27 mouse cellular contexts compared by ENCODE assay signal in the genomic region with DNA sequence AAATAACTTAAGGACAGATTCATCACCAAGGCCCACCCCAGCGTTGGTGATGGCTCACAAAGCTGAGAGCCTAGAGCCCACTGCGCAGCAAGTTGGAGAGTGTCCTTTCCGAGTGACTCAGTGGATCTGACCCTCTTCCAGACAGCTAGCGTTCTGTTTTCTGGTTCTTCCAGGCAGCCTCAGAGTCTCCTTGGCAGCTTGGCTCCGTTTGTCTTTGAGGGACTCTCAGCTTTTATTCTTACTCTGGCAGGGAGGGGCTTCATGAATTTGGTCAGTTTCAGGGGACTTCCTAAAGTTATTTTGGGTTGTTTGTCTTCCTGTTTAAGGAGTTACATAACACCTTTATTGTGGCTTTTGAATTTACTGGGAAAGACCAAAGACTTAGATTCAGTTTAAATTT. TPM values are rescaled to one million over a fixed set of nuclear protein-coding genes. Genes with fewer than 3 reads are reported as not detected.
DNase-seq lines count a peak whose midpoint lies in the region; TF ChIP-seq lines count a peak whose summit lies in the region.
"Had no signal": no experiment of that assay in that cellular context is flagged by ENCODE, and none has a peak within 500 bp of the region (broad histone marks: within the 10 kb centered on the region; RNA-seq: fewer than 3 reads in every experiment).

No protein-coding gene starts in this region.

- intact Hi-C loops in gastrocnemius, adult 2 months (cut with DNase I) = no loop called here
- intact Hi-C loops in left cerebral cortex, adult 2 months (cut with DNase I) = no loop called here

- H3K27ac ChIP-seq in gastrocnemius, adult 2 months = peak overlapping the region; percentile 79
- H3K27ac ChIP-seq in left cerebral cortex, adult 2 months = peak overlapping the region; percentile 73
- H3K27ac ChIP-seq in bone marrow, adult 2 months (ENCODE audit: control insufficient read depth, insufficient read depth, low read depth, low read length, poor library complexity) = peak overlapping the region; percentile 51; the same call in 1 of the 2 replicates
- H3K27ac ChIP-seq in macrophage = 0 out of 2 replicates have a peak overlapping the region, but pooled peaks have one; percentile 15
- H3K27ac ChIP-seq: forebrain, embryonic 12.5 days; heart, embryonic 13.5 days; hindbrain, embryonic 13.5 days; liver, embryonic 14.5 days; neural tube, embryonic 15.5 days had no signal

- WGBS in bone marrow, adult 2 months = 36% methylated on average over 5 of the region's 5 CpGs
- 37% methylated on average over 5 of the region's 5 CpGs for WGBS in macrophage (ENCODE audit: missing documents)

- no peak for TF ChIP-seq CTCF in gastrocnemius, adult 2 months (IDR thresholded peaks at IDR 0.05)
- TF ChIP-seq CTCF in left cerebral cortex, adult 2 months (IDR thresholded peaks at IDR 0.05) = no peak
- TF ChIP-seq CTCF in bone marrow, adult 2 months (IDR thresholded peaks at IDR 0.05; ENCODE audit: control insufficient read depth, insufficient read depth, low read length) = no peak

- no peak for DNase-seq in gastrocnemius, adult 2 months
- DNase-seq in gastrocnemius, adult 8-10 months (ENCODE audit: low spot score in 2 of 2) = no peak
- no peak for DNase-seq in left cerebral cortex, adult 2 months (ENCODE audit: extremely low spot score in 1 of 2, low spot score in 2 of 2)
- DNase-seq in left cerebral cortex, adult 11 months (ENCODE audit: low spot score) = no peak
- no peak for DNase-seq in thymus, adult 18-20 months
- no peak for DNase-seq in layer of hippocampus, postnatal 25 days (ENCODE audit: extremely low spot score in 1 of 2, low spot score in 1 of 2)
- DNase-seq: adrenal gland, postnatal 36 days; cerebellum, adult 8-10 months; heart, postnatal 14 days; kidney, adult 11 months; lung, embryonic 14.5 days; thymus, postnatal 25 days had no signal

- no peak overlapping the region for H3K4me3 ChIP-seq in gastrocnemius, adult 2 months
- H3K4me3 ChIP-seq in left cerebral cortex, adult 2 months = no peak overlapping the region
- no peak overlapping the region for H3K4me3 ChIP-seq in bone marrow, adult 2 months (replicated peaks; ENCODE audit: control insufficient read depth, low read depth, low read length)
- H3K4me3 ChIP-seq in macrophage (ENCODE audit: inconsistent target) = no peak overlapping the region
- H3K4me3 ChIP-seq: forebrain, embryonic 12.5 days; heart, embryonic 13.5 days; hindbrain, embryonic 13.5 days; neural tube, embryonic 15.5 days had no signal

- H3K4me1 ChIP-seq in bone marrow, adult 2 months (ENCODE audit: control insufficient read depth, insufficient read depth, low read length) = peaks cover 10% of the 10 kb centered on the region

- no peak for TF ChIP-seq POLR2A in bone marrow, adult 2 months (IDR thresholded peaks at IDR 0.05; ENCODE audit: borderline replicate concordance, control insufficient read depth, low read depth, low read length)

- peaks cover 93% of the 10 kb centered on the region; the same call in 1 of the 2 replicates for H3K79me2 ChIP-seq in macrophage (ENCODE audit: inconsistent target)

- no peaks in the 10 kb centered on the region for H3K36me3 ChIP-seq in macrophage (ENCODE audit: inconsistent target)
- H3K36me3 ChIP-seq: forebrain, embryonic 12.5 days; heart, embryonic 13.5 days; neural tube, embryonic 15.5 days had no signal

RNA-seq across cellular contexts. Expression of a gene that starts 24.3 kb away (rescaled TPM):
- total RNA-seq in gastrocnemius, adult 2 months (2021) = 10 to 100 TPM; 33.7 to 34.7 TPM
- 10 to 100 TPM; 32.5 to 38.7 (median 33.7) TPM for total RNA-seq in gastrocnemius, adult 8-10 months (2022)
- total RNA-seq in left cerebral cortex, adult 2 months (2021) = 100 to 1,000 TPM; 411 to 445 TPM
- polyA plus RNA-seq in bone marrow, adult 2 months (2011; ENCODE audit: insufficient read depth, insufficient read length, low replicate concordance, missing spikeins) = 50.8 and 79.5 TPM in 2 replicates
- total RNA-seq in macrophage (2018; cell fraction: chromatin; rRNA removed) = 100 to 1,000 TPM in 24 of 26 experiments, 10 to 100 TPM in 2; 86.2 to 379 (median 281) TPM
- total RNA-seq in macrophage (2018; cell fraction: cytosol; rRNA removed) = 10 to 100 TPM; 40.2 to 69.7 (median 56.6) TPM
- 100 to 1,000 TPM in 18 of 26 experiments, 10 to 100 TPM in 8; 63.4 to 206 (median 135) TPM for total RNA-seq in macrophage (2018; cell fraction: nucleus; rRNA removed)
- polyA plus RNA-seq in macrophage (2018) = 23.4 to 63.5 TPM (median 51.1 TPM) in 3 replicates
- 100 to 1,000 TPM; 434 to 488 TPM for total RNA-seq in layer of hippocampus, postnatal 25 days (2021)

RNA-seq across cellular contexts. Expression of a gene that starts 28.7 kb away (rescaled TPM):
- not detected for total RNA-seq in gastrocnemius, adult 2 months (2021)
- total RNA-seq in gastrocnemius, adult 8-10 months (2022) = not detected
- total RNA-seq in left cerebral cortex, adult 2 months (2021) = under 1 TPM; 0.61 TPM
- polyA plus RNA-seq in bone marrow, adult 2 months (2011; ENCODE audit: insufficient read depth, insufficient read length, low replicate concordance, missing spikeins) = not detected in 2 replicates
- total RNA-seq in macrophage (2018; cell fraction: chromatin; rRNA removed) = 1 to 10 TPM in 8 of 26 experiments, not detected in 18; 1.2 to 2.3 (median 1.4) TPM
- total RNA-seq in macrophage (2018; cell fraction: cytosol; rRNA removed) = under 1 TPM in 1 of 26 experiments, not detected in 25; 0.23 TPM
- total RNA-seq in macrophage (2018; cell fraction: nucleus; rRNA removed) = 1 to 10 TPM in 1 of 26 experiments, not detected in 25; 1.6 TPM
- not detected in 3 replicates for polyA plus RNA-seq in macrophage (2018)
- total RNA-seq in layer of hippocampus, postnatal 25 days (2021) = under 1 TPM in 1 of 2 experiments, not detected in 1; 0.66 TPM
- total RNA-seq: adrenal gland, postnatal 36 days; gastrocnemius, postnatal 4 days; heart, postnatal 14 days; left cerebral cortex, postnatal 36 days; midbrain, postnatal 0 days had no signal
- polyA plus RNA-seq: embryonic facial prominence, embryonic 11.5 days; forebrain, embryonic 12.5 days; heart, embryonic 13.5 days; hindbrain, embryonic 13.5 days; kidney, embryonic 16.5 days; large intestine, adult 2 months; limb, embryonic 14.5 days; liver, embryonic 14.5 days; lung, embryonic 14.5 days; midbrain, postnatal 0 days; neural tube, embryonic 15.5 days had no signal

RNA-seq across cellular contexts. Expression of a gene that starts 32.1 kb away (rescaled TPM):
- 10 to 100 TPM; 11.0 to 18.4 TPM for total RNA-seq in gastrocnemius, adult 2 months (2021)
- 10 to 100 TPM; 11.2 to 20.5 (median 14.7) TPM for total RNA-seq in gastrocnemius, adult 8-10 months (2022)
- total RNA-seq in left cerebral cortex, adult 2 months (2021) = not detected
- 2.0 TPM in 1 of 2 replicates, not detected in the other for polyA plus RNA-seq in bone marrow, adult 2 months (2011; ENCODE audit: insufficient read depth, insufficient read length, low replicate concordance, missing spikeins)
- under 1 TPM in 2 of 26 experiments, not detected in 24; 0.56 to 0.80 TPM for total RNA-seq in macrophage (2018; cell fraction: chromatin; rRNA removed)
- under 1 TPM in 1 of 26 experiments, not detected in 25; 0.43 TPM for total RNA-seq in macrophage (2018; cell fraction: cytosol; rRNA removed)
- total RNA-seq in macrophage (2018; cell fraction: nucleus; rRNA removed) = under 1 TPM in 1 of 26 experiments, not detected in 25; 0.89 TPM
- not detected in 3 replicates for polyA plus RNA-seq in macrophage (2018)
- total RNA-seq in layer of hippocampus, postnatal 25 days (2021) = under 1 TPM in 1 of 2 experiments, not detected in 1; 0.44 TPM
- total RNA-seq: adrenal gland, postnatal 36 days; heart, postnatal 14 days; left cerebral cortex, postnatal 36 days; midbrain, postnatal 0 days had no signal
- polyA plus RNA-seq: embryonic facial prominence, embryonic 11.5 days; forebrain, embryonic 12.5 days; heart, embryonic 13.5 days; hindbrain, embryonic 13.5 days; liver, embryonic 14.5 days; lung, embryonic 14.5 days had no signal

RNA-seq across cellular contexts. Expression of a gene that starts 47.1 kb away (rescaled TPM):
- total RNA-seq in gastrocnemius, adult 2 months (2021) = 10 to 100 TPM; 15.8 to 18.2 TPM
- total RNA-seq in gastrocnemius, adult 8-10 months (2022) = 10 to 100 TPM; 15.3 to 17.8 (median 15.4) TPM
- total RNA-seq in left cerebral cortex, adult 2 months (2021) = 10 to 100 TPM; 12.8 to 13.6 TPM
- polyA plus RNA-seq in bone marrow, adult 2 months (2011; ENCODE audit: insufficient read depth, insufficient read length, low replicate concordance, missing spikeins) = 1.5 and 4.0 TPM in 2 replicates
- total RNA-seq in macrophage (2018; cell fraction: chromatin; rRNA removed) = 100 to 1,000 TPM; 111 to 303 (median 185) TPM
- total RNA-seq in macrophage (2018; cell fraction: cytosol; rRNA removed) = 10 to 100 TPM; 15.3 to 36.4 (median 23.9) TPM
- total RNA-seq in macrophage (2018; cell fraction: nucleus; rRNA removed) = 100 to 1,000 TPM in 13 of 26 experiments, 10 to 100 TPM in 13; 45.6 to 248 (median 103) TPM
- polyA plus RNA-seq in macrophage (2018) = 19.1 to 36.3 TPM (median 25.0 TPM) in 3 replicates
- total RNA-seq in layer of hippocampus, postnatal 25 days (2021) = 10 to 100 TPM; 16.2 to 18.9 TPM

RNA-seq across cellular contexts. Expression of a gene that starts 52.0 kb away (rescaled TPM):
- total RNA-seq in gastrocnemius, adult 2 months (2021) = not detected
- total RNA-seq in gastrocnemius, adult 8-10 months (2022) = not detected
- not detected for total RNA-seq in left cerebral cortex, adult 2 months (2021)
- 8.6 and 28.3 TPM in 2 replicates for polyA plus RNA-seq in bone marrow, adult 2 months (2011; ENCODE audit: insufficient read depth, insufficient read length, low replicate concordance, missing spikeins)
- total RNA-seq in macrophage (2018; cell fraction: chromatin; rRNA removed) = 1 to 10 TPM in 1 of 26 experiments, under 1 TPM in 5, not detected in 20; 0.21 to 1.0 (median 0.38) TPM
- under 1 TPM in 16 of 26 experiments, not detected in 10; 0.03 to 0.30 (median 0.12) TPM for total RNA-seq in macrophage (2018; cell fraction: cytosol; rRNA removed)
- total RNA-seq in macrophage (2018; cell fraction: nucleus; rRNA removed) = under 1 TPM in 11 of 26 experiments, not detected in 15; 0.18 to 0.55 (median 0.30) TPM
- polyA plus RNA-seq in macrophage (2018) = 0.09 to 2.0 TPM (median 0.28 TPM) in 3 replicates
- not detected for total RNA-seq in layer of hippocampus, postnatal 25 days (2021)
- total RNA-seq: left cerebral cortex, adult 18-20 months; left cerebral cortex, postnatal 36 days; midbrain, postnatal 0 days had no signal
- polyA plus RNA-seq: large intestine, adult 2 months had no signal

Comparison
In these comparisons a context has a peak if more than half of its experiments do, and no peak if none do; other contexts are left out.
1. H3K27ac ChIP-seq: peak in every context shown above with its lines; median percentile 79 in gastrocnemius, adult 2 months; 73 in left cerebral cortex, adult 2 months; 51 in bone marrow, adult 2 months; 15 in macrophage.
2. RNA of a gene that starts 24.3 kb away (total RNA-seq): 434 to 488 TPM in layer of hippocampus, postnatal 25 days and 411 to 445 TPM in left cerebral cortex, adult 2 months; 33.7 to 34.7 TPM in gastrocnemius, adult 2 months and 32.5 to 38.7 TPM in gastrocnemius, adult 8-10 months; every median in the first group is over 10 times any median in the second.
3. RNA of a gene that starts 32.1 kb away (total RNA-seq): 11.0 to 18.4 TPM in gastrocnemius, adult 2 months and 11.2 to 20.5 TPM in gastrocnemius, adult 8-10 months; 0.44 TPM in layer of hippocampus, postnatal 25 days and not detected in left cerebral cortex, adult 2 months; every median in the first group is over 4 times any median in the second.